Mouse (Mus musculus) liver, embryonic 16.5 days (tissue): Measurements from ENCODE around the gene Magi1. TPM values are rescaled to one million over a fixed set of nuclear protein-coding genes. Genes with fewer than 3 reads are reported as not detected.

Experiments used
- ATAC-seq: fragments of 200-750 bp; cut with Nextera tagmentation; 2 replicates; pipeline ENCODE4 v1.8.0; 2017; ENCODE audit warnings: low read depth, mild to moderate bottlenecking, moderate number of reproducible peaks, moderate library complexity
- H3K27ac ChIP-seq: fragments of 300-500 bp; sonication (generic); 2 replicates; pipeline ENCODE4 v1.5.1; 2014; ENCODE audit warnings: mild to moderate bottlenecking, low read length
- H3K27me3 ChIP-seq: fragments of 300-500 bp; sonication (generic); 2 replicates; pipeline ENCODE4 v1.6.1; 2014; ENCODE audit warnings: low read depth, low read length, mixed read lengths; ENCODE audit not compliant: control insufficient read depth, insufficient read depth
- H3K36me3 ChIP-seq: fragments of 300-500 bp; sonication (generic); 2 replicates; pipeline ENCODE4 v1.6.1; 2014; ENCODE audit warnings: mild to moderate bottlenecking; ENCODE audit not compliant: control insufficient read depth, insufficient read depth
- H3K4me1 ChIP-seq: fragments of 300-500 bp; sonication (generic); 2 replicates; pipeline ENCODE4 v1.6.1; 2014; ENCODE audit warnings: low read depth, low read length, mixed read lengths; ENCODE audit not compliant: control insufficient read depth
- H3K4me2 ChIP-seq: fragments of 300-500 bp; sonication (generic); 2 replicates; pipeline ENCODE4 v1.6.1; 2014; ENCODE audit warnings: low read depth, low read length, mixed read lengths
- H3K4me3 ChIP-seq: fragments of 300-500 bp; sonication (generic); 2 replicates; pipeline ENCODE4 v1.5.1; 2014; ENCODE audit warnings: low read depth, mild to moderate bottlenecking, low read length
- H3K9ac ChIP-seq: fragments of 300-500 bp; sonication (generic); 2 replicates; pipeline ENCODE4 v1.6.1; 2014; ENCODE audit warnings: low read depth, low read length
- H3K9me3 ChIP-seq: fragments of 300-500 bp; sonication (generic); replicated peaks from 2 replicates; pipeline ENCODE4 v1.6.1; 2016; ENCODE audit warnings: low read length; ENCODE audit not compliant: control insufficient read depth
- WGBS: fragments of 180-500 bp; shearing (Covaris S2); extraction: QIAGEN DNeasy Blood & Tissue Kit; methylation state at CpG from one replicate; pipeline ENCODE4 v1.1.7; 2014; ENCODE audit not compliant: insufficient replicate concordance; 5-methylcytosine and 5-hydroxymethylcytosine counted together
- polyA plus RNA-seq: library from polyadenylated mRNA; unstranded; fragments of >200 nt; fragmentation: Nextera tagmentation; extraction: Ambion mirVana; gene quantifications from 2 replicates; pipeline ENCODE4 v1.2.1, GENCODE M21; 2015

The Magi1 gene
- polyA plus RNA-seq, 1 experiment from 2014 or later: 1.3 TPM

DNA sequence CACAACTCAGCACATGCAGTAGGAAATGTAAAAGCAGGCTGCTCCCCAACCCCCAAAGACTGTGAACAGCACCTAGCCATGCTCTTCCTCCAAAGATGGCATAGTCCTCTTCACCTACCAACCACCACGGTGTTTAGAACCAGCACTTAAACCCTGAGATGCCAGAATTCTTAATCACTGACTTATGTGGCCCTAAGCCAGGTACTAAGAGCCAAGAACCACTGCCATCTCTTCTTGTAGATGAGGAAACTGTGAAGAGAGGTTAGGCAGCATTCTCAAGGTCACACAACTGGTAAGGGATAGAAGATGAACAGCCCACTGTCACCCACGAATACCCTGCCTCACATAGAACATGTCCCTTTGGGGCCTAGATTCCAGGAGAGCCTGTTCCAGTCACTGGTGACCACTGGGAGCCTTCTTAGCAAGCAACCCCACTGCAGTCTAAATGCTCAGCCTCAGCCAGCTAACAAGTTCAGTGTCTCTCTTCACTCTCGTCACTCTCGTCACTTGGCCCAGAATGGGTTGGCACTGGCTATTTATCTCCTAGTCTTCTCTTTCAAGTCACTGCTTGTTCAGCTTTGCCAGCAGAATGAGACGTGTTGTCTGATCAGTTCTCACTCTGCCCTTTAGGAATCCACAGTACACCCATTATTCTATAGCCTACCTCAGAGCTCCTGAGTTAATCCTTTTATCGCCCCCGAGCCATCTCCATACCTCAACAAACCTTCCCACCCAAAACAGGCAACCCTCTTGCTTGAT is 19.4 kb downstream of the Magi1 start:
- Histone ChIP-seq H3K27ac (no peak overlapping the region), H3K4me1 (no peaks in the 10 kb centered on the region; the same call in none of the 2 replicates), H3K4me3 (no peak overlapping the region), H3K9me3 (no peaks in the 10 kb centered on the region), H3K4me2 (no peak overlapping the region), H3K27me3 (no peaks in the 10 kb centered on the region), H3K9ac (no peak overlapping the region), H3K36me3 (no peaks in the 10 kb centered on the region)
- no peak for ATAC-seq
- 62% methylated on average over 7 of the region's 7 CpGs for WGBS

DNA sequence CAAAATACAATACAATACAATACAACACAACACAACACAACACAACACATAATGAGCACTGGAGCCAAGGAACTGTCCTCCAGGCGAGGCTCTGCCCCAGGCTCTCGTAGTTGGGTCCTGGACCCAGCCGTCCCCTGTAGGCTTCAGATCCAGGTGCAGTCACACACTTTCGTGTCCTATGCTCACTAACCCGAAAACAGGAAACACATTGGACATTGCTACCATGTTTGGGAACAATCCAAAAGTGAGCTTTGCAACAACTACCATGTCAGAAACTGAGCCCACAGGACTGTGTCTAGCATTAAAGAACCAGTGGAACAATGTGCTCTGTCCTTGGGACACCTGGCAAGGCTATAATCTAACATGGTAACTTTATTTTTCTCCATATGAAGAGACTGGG is 22.9 kb downstream of the Magi1 start:
- Histone ChIP-seq H3K27ac (no peak overlapping the region; the same call in 1 of the 2 replicates), H3K9ac (no peak overlapping the region), H3K36me3 (no peaks in the 10 kb centered on the region), H3K4me3 (no peak overlapping the region), H3K4me1 (peaks cover 3% of the 10 kb centered on the region), H3K4me2 (no peak overlapping the region), H3K27me3 (no peaks in the 10 kb centered on the region), H3K9me3 (no peaks in the 10 kb centered on the region)
- WGBS: 60% methylated on average over 5 of the region's 5 CpGs
- ATAC-seq: no peak

DNA sequence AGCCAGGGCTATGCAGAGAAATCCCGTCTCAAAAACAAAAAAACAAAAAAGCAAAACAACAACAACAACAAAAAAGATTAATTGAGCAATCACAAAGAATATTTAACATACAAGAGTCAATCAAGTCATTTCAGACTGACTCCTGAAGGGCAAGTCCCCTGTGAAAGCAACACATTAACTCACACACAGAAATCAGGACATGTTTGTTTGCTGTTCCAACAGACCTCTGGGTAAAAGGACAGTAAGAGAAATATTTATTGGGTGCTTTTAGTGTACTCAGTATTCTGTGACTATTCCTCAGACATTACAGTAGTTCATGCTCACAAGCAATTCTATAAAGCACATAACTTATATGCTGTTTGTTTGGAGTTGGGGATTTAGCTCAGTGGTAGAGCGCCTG is 23.7 kb downstream of the Magi1 start:
- no peaks in the 10 kb centered on the region for H3K36me3 ChIP-seq
- H3K9me3 ChIP-seq: no peaks in the 10 kb centered on the region
- H3K4me3 ChIP-seq: no peak overlapping the region
- no peak overlapping the region for H3K9ac ChIP-seq
- ATAC-seq: peak; percentile 35; the same call in 1 of the 2 replicates
- no peak overlapping the region for H3K27ac ChIP-seq
- peaks cover 3% of the 10 kb centered on the region for H3K4me1 ChIP-seq
- H3K4me2 ChIP-seq: no peak overlapping the region
- WGBS: 72% methylated on average over 2 of the region's 2 CpGs
- no peaks in the 10 kb centered on the region for H3K27me3 ChIP-seq

DNA sequence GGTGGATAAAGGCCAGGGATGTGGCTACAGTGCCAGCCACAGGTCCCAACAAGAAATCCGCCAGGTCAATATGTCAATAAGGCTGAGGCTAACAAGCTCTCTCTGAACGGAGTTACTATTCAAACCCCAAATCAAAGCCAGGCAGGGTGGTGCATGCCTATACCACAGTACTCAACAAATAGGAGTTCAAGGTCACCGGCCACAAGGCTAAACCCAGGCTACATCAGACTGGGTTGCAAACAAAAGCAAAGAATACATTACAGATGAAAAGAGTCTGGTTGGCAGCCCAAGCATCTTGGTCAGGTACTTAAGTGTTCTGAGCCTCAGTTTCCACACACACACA is 25.9 kb downstream of the Magi1 start:
- 49% methylated on average over 3 of the region's 3 CpGs for WGBS
- Histone ChIP-seq H3K9ac (no peak overlapping the region), H3K27me3 (no peaks in the 10 kb centered on the region), H3K4me3 (no peak overlapping the region), H3K9me3 (no peaks in the 10 kb centered on the region), H3K4me2 (0 out of 2 replicates have a peak overlapping the region, but pooled peaks have one; percentile 13), H3K4me1 (peaks cover 7% of the 10 kb centered on the region), H3K27ac (peak overlapping the region; percentile 59), H3K36me3 (no peaks in the 10 kb centered on the region)
- ATAC-seq: peak; percentile 64

DNA sequence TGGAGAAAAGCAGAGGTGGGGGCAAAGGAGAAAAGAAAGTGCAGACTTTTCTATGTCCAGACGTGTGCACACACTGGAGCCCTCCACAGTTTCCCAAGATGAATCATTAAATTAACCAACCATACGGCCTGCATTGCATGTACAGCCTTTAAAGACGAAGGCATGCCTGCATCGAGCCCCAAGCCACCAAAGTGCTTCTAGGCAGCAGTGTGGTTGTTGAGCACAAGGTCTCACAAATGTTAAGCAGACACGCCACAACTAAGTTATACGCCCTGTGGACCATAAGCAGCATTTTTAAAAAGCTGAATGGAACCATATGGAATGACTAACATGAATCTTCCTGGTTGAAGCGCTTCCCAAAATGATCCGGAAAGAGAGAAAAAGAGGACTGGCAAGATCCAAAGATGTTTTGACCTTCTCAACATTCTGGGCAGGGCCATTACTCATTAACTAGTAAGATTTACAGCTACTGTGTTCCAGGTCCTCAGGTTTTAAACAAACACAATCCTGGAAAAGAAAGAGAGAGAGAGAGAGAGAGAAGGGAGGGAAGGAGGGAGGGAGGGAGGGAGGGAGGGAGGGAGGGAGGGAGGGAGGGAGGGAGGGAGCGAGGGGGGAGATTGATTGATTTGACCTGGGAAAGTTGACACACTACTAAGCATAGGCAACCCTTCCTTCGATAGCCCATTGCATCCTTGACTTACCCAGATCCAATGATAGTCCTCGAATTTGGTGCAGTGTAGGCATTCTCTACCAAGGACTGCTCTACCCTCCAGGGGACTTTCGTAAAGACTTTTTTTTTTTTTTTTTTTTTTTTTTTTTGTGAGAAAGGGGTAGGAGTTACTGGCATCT is 26.5 kb downstream of the Magi1 start:
- H3K27ac ChIP-seq: peak overlapping the region; percentile 59
- H3K4me2 ChIP-seq: peak overlapping the region; percentile 13
- 53% methylated on average over 12 of the region's 12 CpGs for WGBS
- ATAC-seq: peak; percentile 35; the same call in 1 of the 2 replicates
- H3K4me3 ChIP-seq: no peak overlapping the region
- no peaks in the 10 kb centered on the region for H3K9me3 ChIP-seq
- H3K36me3 ChIP-seq: no peaks in the 10 kb centered on the region
- H3K27me3 ChIP-seq: no peaks in the 10 kb centered on the region
- no peak overlapping the region for H3K9ac ChIP-seq
- peaks cover 7% of the 10 kb centered on the region for H3K4me1 ChIP-seq

DNA sequence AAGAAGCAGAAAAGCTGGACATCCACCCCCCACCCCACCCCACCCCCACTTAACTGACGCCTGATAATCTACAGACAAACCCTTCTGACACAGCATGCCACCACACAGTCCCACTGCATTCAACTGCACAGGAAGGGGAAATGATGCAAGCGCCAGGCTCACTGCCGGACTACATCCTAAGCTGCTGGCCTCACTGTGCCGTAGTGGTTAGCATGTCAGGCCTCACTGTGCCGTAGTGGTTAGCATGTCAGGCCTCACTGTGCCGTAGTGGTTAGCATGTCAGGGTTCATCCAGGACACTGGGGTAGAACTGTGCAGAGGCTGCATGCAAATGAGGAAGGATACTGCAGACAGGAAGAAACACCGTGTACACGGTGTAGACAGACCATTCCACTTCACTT is 29.8 kb downstream of the Magi1 start:
- WGBS: 15% methylated on average over 8 of the region's 8 CpGs
- H3K9me3 ChIP-seq: no peaks in the 10 kb centered on the region
- ATAC-seq: peak; percentile 46
- H3K4me3 ChIP-seq: no peak overlapping the region
- H3K9ac ChIP-seq: no peak overlapping the region
- no peaks in the 10 kb centered on the region for H3K27me3 ChIP-seq
- H3K27ac ChIP-seq: no peak overlapping the region
- no peak overlapping the region for H3K4me2 ChIP-seq
- no peaks in the 10 kb centered on the region for H3K36me3 ChIP-seq
- H3K4me1 ChIP-seq: peaks cover 7% of the 10 kb centered on the region

DNA sequence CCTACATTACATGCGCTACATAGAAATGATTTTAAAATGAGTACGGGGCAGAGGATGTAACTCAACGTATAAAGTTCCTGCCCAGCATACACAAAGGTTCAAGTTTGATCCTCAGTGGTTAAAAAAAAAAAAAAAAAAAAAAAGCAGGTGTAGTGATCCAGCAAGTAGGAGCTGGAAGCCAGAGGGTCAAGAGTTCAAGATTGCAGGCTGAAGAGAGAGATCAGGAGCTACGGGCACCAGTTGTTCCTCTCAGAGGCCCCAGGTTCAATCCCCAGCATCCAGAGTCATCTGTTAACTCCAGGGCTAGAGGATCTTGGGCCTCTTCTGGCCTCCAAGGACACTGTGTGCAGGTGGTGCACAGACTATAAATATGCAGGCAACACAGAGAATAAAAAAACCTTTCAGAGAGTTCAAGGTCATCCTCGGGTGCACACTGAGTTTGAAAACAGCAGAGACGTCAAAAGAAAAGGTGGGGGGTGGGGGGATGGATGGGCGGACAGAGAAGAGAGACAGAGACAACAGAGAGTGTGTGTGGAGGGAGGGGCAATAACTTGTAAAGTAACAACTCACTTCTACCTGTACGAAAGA is 32.3 kb downstream of the Magi1 start:
- Histone ChIP-seq H3K9ac (no peak overlapping the region), H3K27me3 (no peaks in the 10 kb centered on the region), H3K4me1 (peaks cover 4% of the 10 kb centered on the region), H3K9me3 (no peaks in the 10 kb centered on the region), H3K27ac (no peak overlapping the region), H3K4me3 (no peak overlapping the region), H3K4me2 (no peak overlapping the region), H3K36me3 (no peaks in the 10 kb centered on the region)
- ATAC-seq: no peak
- WGBS: 57% methylated on average over 8 of the region's 8 CpGs

DNA sequence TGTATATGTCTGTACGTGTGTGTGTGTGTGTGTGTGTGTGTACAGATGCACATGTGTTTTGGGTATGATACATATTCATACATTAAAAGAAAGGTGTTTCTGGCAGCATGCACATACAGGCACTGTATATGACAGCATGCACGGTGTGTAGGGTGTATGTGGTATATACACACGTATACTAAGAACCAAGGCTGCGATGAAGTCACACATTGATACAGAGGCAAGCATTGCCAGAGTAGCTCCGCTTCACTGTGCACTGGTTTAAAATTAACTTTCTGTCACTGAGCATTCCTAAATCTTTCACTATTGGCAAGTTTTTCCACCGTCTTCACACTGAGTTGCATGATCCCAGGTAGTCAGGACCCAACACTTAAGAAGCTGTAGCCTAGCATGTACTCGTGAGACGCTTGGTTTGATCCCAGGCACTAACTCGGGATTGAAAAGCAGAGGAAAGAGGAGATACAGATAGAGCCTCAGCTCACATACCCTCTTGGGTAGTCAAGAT is 34.4 kb downstream of the Magi1 start:
- H3K27ac ChIP-seq: no peak overlapping the region
- no peaks in the 10 kb centered on the region for H3K9me3 ChIP-seq
- H3K9ac ChIP-seq: no peak overlapping the region
- no peak overlapping the region for H3K4me2 ChIP-seq
- H3K4me1 ChIP-seq: peaks cover 4% of the 10 kb centered on the region
- H3K27me3 ChIP-seq: no peaks in the 10 kb centered on the region
- no peaks in the 10 kb centered on the region for H3K36me3 ChIP-seq
- ATAC-seq: 0 out of 2 replicates have a peak, but pooled peaks have one; percentile 32
- 55% methylated on average over 9 of the region's 9 CpGs for WGBS
- H3K4me3 ChIP-seq: no peak overlapping the region
